Mouse (Mus musculus): ENCODE results near the gene Tlk2. TPM values are rescaled to one million over a fixed set of nuclear protein-coding genes. Genes with fewer than 3 reads are reported as not detected.

Tlk2 gene
- polyA plus RNA-seq, 1 experiment from 2014 or later = 30.8 TPM

DNA sequence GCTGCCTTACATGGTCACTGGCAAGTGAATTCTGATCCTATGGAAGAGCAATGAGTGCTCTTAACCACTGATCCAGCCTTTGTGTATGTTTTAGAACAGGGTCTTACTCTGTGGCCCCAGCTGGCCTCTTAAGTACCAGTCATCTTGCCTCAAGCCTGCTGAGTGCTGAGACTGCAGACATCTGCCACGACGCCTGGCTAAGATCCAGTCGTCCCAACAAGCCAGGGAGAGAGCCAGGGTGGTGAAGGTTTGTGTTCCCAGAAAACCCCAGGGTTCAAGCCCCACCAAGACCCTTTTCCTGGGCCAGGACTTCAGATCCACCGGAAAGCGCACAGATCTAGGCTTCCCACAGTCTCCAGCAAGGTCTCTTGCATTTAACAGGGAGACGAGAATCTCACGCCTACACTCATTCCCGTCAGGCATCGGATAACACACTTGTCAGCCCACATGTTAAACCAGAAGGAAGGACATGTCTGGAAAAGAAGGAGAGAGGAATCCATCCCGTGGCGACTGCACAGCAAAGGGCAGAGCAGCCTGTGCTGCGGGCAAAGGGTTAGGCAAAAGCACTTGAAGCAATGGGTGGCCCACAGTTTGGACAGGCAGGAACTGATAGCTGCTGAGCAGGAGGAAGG lies 133.8 kb downstream of the Tlk2 start:
- no peak for ATAC-seq (ENCODE audit: low FRiP score, low TSS enrichment)

DNA sequence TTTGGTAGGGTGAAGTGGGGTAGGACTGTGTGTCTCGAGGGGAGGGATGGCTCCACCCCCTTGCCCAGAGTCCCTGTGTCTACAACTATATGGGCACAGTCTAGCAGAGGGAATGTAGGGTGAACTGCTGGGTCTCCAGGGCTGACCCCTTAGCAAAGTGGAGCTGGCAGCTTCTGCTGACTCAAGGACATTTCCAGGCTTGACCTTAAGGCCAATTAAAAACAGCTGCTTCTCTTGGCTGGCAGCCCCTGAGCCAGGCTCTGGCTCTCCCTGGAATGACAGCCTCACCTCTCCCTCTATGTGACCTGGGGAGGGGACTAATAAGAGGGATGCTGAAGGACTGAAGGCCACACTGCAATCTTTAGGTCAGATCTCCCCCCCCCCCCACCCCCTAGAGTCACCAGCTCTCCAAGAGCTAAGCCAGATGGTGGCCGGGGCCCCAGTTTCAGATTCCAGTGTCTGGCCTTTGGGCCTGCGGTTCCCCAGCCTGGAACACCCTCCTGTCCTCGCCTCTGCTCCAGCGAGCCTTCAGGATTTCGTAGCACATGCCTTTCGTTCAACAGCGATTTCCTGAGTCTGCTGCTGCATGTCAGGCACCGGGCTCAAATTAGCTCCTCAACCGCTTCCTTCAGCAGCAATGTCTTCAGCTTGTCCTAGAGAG lies 134.5 kb downstream of the Tlk2 start:
- Histone ChIP-seq H3K27me3 (ENCODE audit: control insufficient read depth, insufficient read depth, low read length) (no peaks in the 10 kb centered on the region), H3K4me3 (ENCODE audit: low read length) (no peak overlapping the region), H3K27ac (ENCODE audit: low read depth, low read length) (peak overlapping the region; percentile 3; the same call in 1 of the 2 replicates), H3K9me3 (ENCODE audit: control insufficient read depth, low read length) (no peaks in the 10 kb centered on the region), H3K36me3 (ENCODE audit: control insufficient read depth, insufficient read depth, low read length) (no peaks in the 10 kb centered on the region), H3K4me1 (ENCODE audit: control insufficient read depth, insufficient read depth, low read length) (peaks cover 38% of the 10 kb centered on the region), H3K4me2 (replicated peaks; ENCODE audit: low read depth, low read length) (no peak overlapping the region), H3K9ac (ENCODE audit: low read depth, low read length) (no peak overlapping the region)
- 17% methylated on average over 10 of the region's 10 CpGs for WGBS
- ATAC-seq (ENCODE audit: low FRiP score, low TSS enrichment) = peak; percentile 58

More for the DNA sequence above, 133.8 kb downstream of the Tlk2 start:
- 35% methylated on average over 12 of the region's 12 CpGs for WGBS
- Histone ChIP-seq H3K27ac (ENCODE audit: low read depth, low read length) (peak overlapping the region; percentile 3; the same call in 1 of the 2 replicates), H3K4me1 (ENCODE audit: control insufficient read depth, insufficient read depth, low read length) (peaks cover 38% of the 10 kb centered on the region), H3K36me3 (ENCODE audit: control insufficient read depth, insufficient read depth, low read length) (no peaks in the 10 kb centered on the region), H3K4me2 (replicated peaks; ENCODE audit: low read depth, low read length) (no peak overlapping the region), H3K27me3 (ENCODE audit: control insufficient read depth, insufficient read depth, low read length) (no peaks in the 10 kb centered on the region), H3K9me3 (ENCODE audit: control insufficient read depth, low read length) (no peaks in the 10 kb centered on the region), H3K4me3 (ENCODE audit: low read length) (no peak overlapping the region), H3K9ac (ENCODE audit: low read depth, low read length) (no peak overlapping the region)

DNA sequence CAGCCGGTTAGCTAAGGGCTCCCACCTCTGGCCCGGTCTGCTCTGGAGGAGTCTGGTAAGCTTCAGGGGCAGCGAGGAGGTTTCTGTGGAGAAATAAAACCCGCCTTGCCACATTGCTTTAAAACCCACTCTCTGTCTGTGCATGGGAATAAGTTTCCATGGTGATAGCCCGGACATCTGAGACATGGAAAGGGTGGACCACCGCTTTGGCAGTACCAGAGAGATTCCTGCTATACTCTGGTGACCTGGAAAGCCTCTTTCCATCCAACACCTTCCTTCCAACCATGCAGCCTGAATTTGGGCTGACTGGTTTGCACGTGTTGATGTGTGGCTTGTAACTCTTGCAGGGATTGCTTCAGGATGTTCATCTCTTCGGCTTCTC lies 135.0 kb downstream of the Tlk2 start:
- no peak overlapping the region for H3K9ac ChIP-seq (ENCODE audit: low read depth, low read length)
- WGBS = 32% methylated on average over 8 of the region's 8 CpGs
- H3K4me3 ChIP-seq (ENCODE audit: low read length) = no peak overlapping the region
- 0 out of 2 replicates have a peak, but pooled peaks have one; percentile 20 for ATAC-seq (ENCODE audit: low FRiP score, low TSS enrichment)
- H3K4me1 ChIP-seq (ENCODE audit: control insufficient read depth, insufficient read depth, low read length) = peaks cover 38% of the 10 kb centered on the region
- H3K9me3 ChIP-seq (ENCODE audit: control insufficient read depth, low read length) = no peaks in the 10 kb centered on the region
- H3K27me3 ChIP-seq (ENCODE audit: control insufficient read depth, insufficient read depth, low read length) = no peaks in the 10 kb centered on the region
- no peaks in the 10 kb centered on the region for H3K36me3 ChIP-seq (ENCODE audit: control insufficient read depth, insufficient read depth, low read length)
- peak overlapping the region; percentile 3; the same call in 1 of the 2 replicates for H3K27ac ChIP-seq (ENCODE audit: low read depth, low read length)
- H3K4me2 ChIP-seq (replicated peaks; ENCODE audit: low read depth, low read length) = no peak overlapping the region

DNA sequence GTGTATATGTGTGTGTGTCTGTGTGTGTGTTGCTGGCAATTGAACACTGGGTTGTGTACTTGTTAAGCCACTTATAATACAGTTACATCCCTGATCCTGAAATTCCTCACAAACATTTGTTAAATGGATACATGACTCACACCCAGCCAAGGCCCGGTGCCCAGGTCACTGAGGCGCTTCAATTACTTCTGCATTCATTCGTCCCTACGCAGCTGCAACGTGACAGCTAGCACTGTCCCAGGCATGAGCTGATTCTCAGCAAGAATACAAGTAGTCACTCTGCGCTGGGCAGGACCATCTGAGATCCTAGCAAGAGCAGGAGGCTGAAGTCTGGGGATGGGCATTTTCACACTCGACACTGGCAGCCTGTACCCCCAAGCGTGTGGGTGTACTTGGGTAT lies 136.7 kb downstream of the Tlk2 start:
- H3K4me1 ChIP-seq (ENCODE audit: control insufficient read depth, insufficient read depth, low read length) = peaks cover 38% of the 10 kb centered on the region
- no peak overlapping the region for H3K4me3 ChIP-seq (ENCODE audit: low read length)
- WGBS = 67% methylated on average over 8 of the region's 8 CpGs
- H3K27me3 ChIP-seq (ENCODE audit: control insufficient read depth, insufficient read depth, low read length) = no peaks in the 10 kb centered on the region
- no peak overlapping the region for H3K4me2 ChIP-seq (replicated peaks; ENCODE audit: low read depth, low read length)
- H3K27ac ChIP-seq (ENCODE audit: low read depth, low read length) = no peak overlapping the region
- H3K9ac ChIP-seq (ENCODE audit: low read depth, low read length) = no peak overlapping the region
- H3K9me3 ChIP-seq (ENCODE audit: control insufficient read depth, low read length) = no peaks in the 10 kb centered on the region
- ATAC-seq (ENCODE audit: low FRiP score, low TSS enrichment) = no peak
- no peaks in the 10 kb centered on the region for H3K36me3 ChIP-seq (ENCODE audit: control insufficient read depth, insufficient read depth, low read length)

DNA sequence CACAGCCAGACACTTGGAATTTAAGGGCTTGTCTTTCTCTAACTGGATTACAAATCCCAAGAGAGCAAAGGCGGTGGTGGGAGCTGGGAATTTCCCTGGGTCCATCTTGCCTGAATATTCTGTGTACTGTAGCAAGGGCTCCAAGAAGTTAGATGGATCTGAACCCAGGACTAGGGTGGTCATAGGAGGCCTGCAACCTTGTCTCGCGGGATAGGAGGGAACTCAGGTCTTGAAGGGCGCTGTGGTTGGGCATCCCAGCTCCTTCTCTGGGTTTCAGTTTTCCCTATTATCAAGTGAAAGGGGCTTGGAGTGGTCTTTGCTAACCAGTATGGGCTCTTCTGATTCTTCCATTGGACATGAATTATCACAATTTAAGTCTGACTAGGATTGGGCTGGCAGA lies 137.5 kb downstream of the Tlk2 start:
- Histone ChIP-seq H3K9ac (ENCODE audit: low read depth, low read length) (no peak overlapping the region), H3K9me3 (ENCODE audit: control insufficient read depth, low read length) (no peaks in the 10 kb centered on the region), H3K27me3 (ENCODE audit: control insufficient read depth, insufficient read depth, low read length) (no peaks in the 10 kb centered on the region), H3K4me1 (ENCODE audit: control insufficient read depth, insufficient read depth, low read length) (peaks cover 38% of the 10 kb centered on the region), H3K4me2 (replicated peaks; ENCODE audit: low read depth, low read length) (no peak overlapping the region), H3K4me3 (ENCODE audit: low read length) (no peak overlapping the region), H3K36me3 (ENCODE audit: control insufficient read depth, insufficient read depth, low read length) (no peaks in the 10 kb centered on the region), H3K27ac (ENCODE audit: low read depth, low read length) (no peak overlapping the region)
- no peak for ATAC-seq (ENCODE audit: low FRiP score, low TSS enrichment)
- 96% methylated on average over 4 of the region's 4 CpGs for WGBS

DNA sequence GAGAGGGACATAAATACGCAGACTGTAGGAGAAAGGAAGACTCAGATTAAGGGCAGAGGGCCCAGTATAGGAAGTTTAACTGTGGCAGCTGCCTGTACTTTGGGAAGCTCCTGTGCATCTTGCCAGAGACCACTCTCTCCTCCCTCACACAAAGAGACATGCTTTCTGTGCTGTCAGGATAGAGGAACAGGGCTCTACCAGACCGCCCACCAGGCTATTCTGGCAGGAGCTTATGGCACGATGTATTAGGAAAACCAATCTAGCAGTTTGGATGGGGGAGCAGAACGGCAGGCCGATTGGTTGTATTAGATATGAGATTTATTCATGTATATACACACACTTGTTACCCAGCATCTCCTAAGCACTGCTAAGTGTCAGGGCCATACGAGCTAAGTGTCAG lies 139.2 kb downstream of the Tlk2 start:
- no peaks in the 10 kb centered on the region for H3K9me3 ChIP-seq (ENCODE audit: control insufficient read depth, low read length)
- no peak overlapping the region for H3K4me3 ChIP-seq (ENCODE audit: low read length)
- no peak for ATAC-seq (ENCODE audit: low FRiP score, low TSS enrichment)
- no peak overlapping the region for H3K4me2 ChIP-seq (replicated peaks; ENCODE audit: low read depth, low read length)
- no peak overlapping the region for H3K9ac ChIP-seq (ENCODE audit: low read depth, low read length)
- H3K36me3 ChIP-seq (ENCODE audit: control insufficient read depth, insufficient read depth, low read length) = no peaks in the 10 kb centered on the region
- H3K4me1 ChIP-seq (ENCODE audit: control insufficient read depth, insufficient read depth, low read length) = peaks cover 27% of the 10 kb centered on the region
- WGBS = 89% methylated on average over 6 of the region's 6 CpGs
- H3K27ac ChIP-seq (ENCODE audit: low read depth, low read length) = no peak overlapping the region
- H3K27me3 ChIP-seq (ENCODE audit: control insufficient read depth, insufficient read depth, low read length) = no peaks in the 10 kb centered on the region

DNA sequence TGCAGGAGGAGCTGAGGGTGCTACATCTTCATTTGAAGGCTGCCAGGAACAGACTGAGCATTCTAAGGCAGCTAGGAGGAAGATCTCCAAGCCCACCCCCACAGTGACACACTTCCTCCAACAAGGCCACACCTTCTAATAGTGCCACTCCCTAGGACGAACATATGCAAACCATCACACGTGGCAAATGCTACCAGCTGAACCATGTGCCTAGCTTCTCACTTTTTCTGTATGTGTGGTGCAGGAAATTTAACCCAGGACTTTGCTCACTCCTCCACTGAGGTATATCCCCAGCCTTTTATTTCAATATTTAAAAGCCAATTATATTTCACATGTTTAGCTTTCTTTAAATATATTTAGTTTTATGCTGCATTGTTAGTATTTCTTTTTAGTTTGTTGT lies 142.5 kb downstream of the Tlk2 start:
- H3K4me2 ChIP-seq (replicated peaks; ENCODE audit: low read depth, low read length) = no peak overlapping the region
- no peaks in the 10 kb centered on the region; the same call in 1 of the 2 replicates for H3K36me3 ChIP-seq (ENCODE audit: control insufficient read depth, insufficient read depth, low read length)
- H3K9ac ChIP-seq (ENCODE audit: low read depth, low read length) = no peak overlapping the region
- H3K4me1 ChIP-seq (ENCODE audit: control insufficient read depth, insufficient read depth, low read length) = no peaks in the 10 kb centered on the region
- no peak for ATAC-seq (ENCODE audit: low FRiP score, low TSS enrichment)
- H3K27me3 ChIP-seq (ENCODE audit: control insufficient read depth, insufficient read depth, low read length) = no peaks in the 10 kb centered on the region
- H3K27ac ChIP-seq (ENCODE audit: low read depth, low read length) = no peak overlapping the region
- no peaks in the 10 kb centered on the region for H3K9me3 ChIP-seq (ENCODE audit: control insufficient read depth, low read length)
- no peak overlapping the region for H3K4me3 ChIP-seq (ENCODE audit: low read length)
- WGBS = 67% methylated on average over 2 of the region's 2 CpGs

DNA sequence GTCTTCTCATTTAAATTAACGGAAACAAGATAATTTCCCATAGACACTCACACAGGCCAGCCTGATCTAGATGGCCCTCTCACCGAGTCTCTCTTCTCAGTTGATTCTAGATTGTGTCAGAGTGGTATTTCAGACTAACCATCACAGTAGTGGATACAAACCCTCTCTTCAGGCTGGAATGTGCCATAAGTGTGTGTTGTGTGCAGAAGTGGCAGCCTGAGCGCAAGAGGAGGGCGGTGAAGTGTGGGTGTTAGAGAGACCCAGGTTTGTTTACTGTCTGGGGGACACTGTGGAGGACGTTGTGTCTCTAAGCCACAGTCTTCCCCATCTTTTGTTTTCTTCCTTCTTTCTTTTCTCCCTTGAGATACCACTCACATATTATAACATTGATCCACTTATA lies 144.9 kb downstream of the Tlk2 start:
- H3K4me3 ChIP-seq (ENCODE audit: low read length) = no peak overlapping the region
- no peak overlapping the region for H3K9ac ChIP-seq (ENCODE audit: low read depth, low read length)
- no peak overlapping the region for H3K27ac ChIP-seq (ENCODE audit: low read depth, low read length)
- peaks cover 4% of the 10 kb centered on the region; the same call in 1 of the 2 replicates for H3K36me3 ChIP-seq (ENCODE audit: control insufficient read depth, insufficient read depth, low read length)
- ATAC-seq (ENCODE audit: low FRiP score, low TSS enrichment) = no peak
- H3K4me1 ChIP-seq (ENCODE audit: control insufficient read depth, insufficient read depth, low read length) = no peaks in the 10 kb centered on the region
- H3K4me2 ChIP-seq (replicated peaks; ENCODE audit: low read depth, low read length) = no peak overlapping the region
- no peaks in the 10 kb centered on the region for H3K9me3 ChIP-seq (ENCODE audit: control insufficient read depth, low read length)
- WGBS = 85% methylated on average over 5 of the region's 5 CpGs
- H3K27me3 ChIP-seq (ENCODE audit: control insufficient read depth, insufficient read depth, low read length) = no peaks in the 10 kb centered on the region

DNA sequence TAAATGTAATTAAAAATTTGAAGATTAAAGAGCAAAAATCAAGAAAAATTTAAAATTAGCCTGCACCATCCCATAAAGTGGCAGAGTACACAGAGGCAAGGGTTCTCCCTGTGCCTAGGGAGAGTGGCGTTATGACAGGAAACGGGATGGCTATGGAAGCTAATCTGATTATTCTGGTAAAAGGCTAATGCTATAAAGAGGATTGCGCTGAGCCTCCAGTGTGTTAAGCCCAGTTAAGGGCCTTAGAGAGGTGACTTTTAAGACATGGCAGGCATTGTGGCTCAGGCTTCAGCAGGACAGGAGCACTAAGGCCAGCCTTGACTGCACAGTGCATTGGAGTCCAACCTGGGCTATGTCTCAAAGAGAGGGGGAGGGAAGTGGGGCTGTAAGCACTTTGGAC lies 148.5 kb downstream of the Tlk2 start:
- WGBS = 90% methylated on average over 3 of the region's 3 CpGs
- ATAC-seq (ENCODE audit: low FRiP score, low TSS enrichment) = no peak
- no peak overlapping the region for H3K27ac ChIP-seq (ENCODE audit: low read depth, low read length)
- H3K4me2 ChIP-seq (replicated peaks; ENCODE audit: low read depth, low read length) = no peak overlapping the region
- H3K4me3 ChIP-seq (ENCODE audit: low read length) = no peak overlapping the region
- H3K36me3 ChIP-seq (ENCODE audit: control insufficient read depth, insufficient read depth, low read length) = peaks cover 7% of the 10 kb centered on the region; the same call in 1 of the 2 replicates
- no peaks in the 10 kb centered on the region for H3K9me3 ChIP-seq (ENCODE audit: control insufficient read depth, low read length)
- no peaks in the 10 kb centered on the region for H3K27me3 ChIP-seq (ENCODE audit: control insufficient read depth, insufficient read depth, low read length)
- H3K9ac ChIP-seq (ENCODE audit: low read depth, low read length) = no peak overlapping the region
- peaks cover 17% of the 10 kb centered on the region for H3K4me1 ChIP-seq (ENCODE audit: control insufficient read depth, insufficient read depth, low read length)

Measured in kidney, embryonic 14.5 days (tissue).